Mouse (Mus musculus) myocyte (in vitro differentiated cells): ENCODE results near the gene Sgta.

Experiments
- CEBPB ChIP-seq: IDR thresholded peaks from 2 replicates; pipeline ENCODE4 v1.6.1; 2011; ENCODE audit warnings: mild to moderate bottlenecking, moderate library complexity; ENCODE audit not compliant: poor library complexity, insufficient read depth, severe bottlenecking
- E2F4 ChIP-seq: IDR thresholded peaks from one replicate; pipeline ENCODE4 v1.6.1; 2011; ENCODE audit warnings: mild to moderate bottlenecking, control low read depth, moderate library complexity; ENCODE audit not compliant: insufficient read depth
- MAX ChIP-seq: IDR thresholded peaks from one replicate; pipeline ENCODE4 v1.6.1; 2011; ENCODE audit warnings: low read depth, mild to moderate bottlenecking, control low read depth
- MYOD1 ChIP-seq, 3 experiments: IDR thresholded peaks; one replicate each; pipeline ENCODE4 v1.6.1; 2011; ENCODE audit warnings: control low read depth in 2 of 3, low read depth in 2 of 3, mild to moderate bottlenecking in 2 of 3, moderate library complexity in 1 of 3; ENCODE audit not compliant: insufficient read length in 2 of 3, control insufficient read depth in 1 of 3
- MYOG ChIP-seq, 3 experiments: IDR thresholded peaks; one replicate each; pipeline ENCODE4 v1.6.1; 2011; ENCODE audit warnings: control low read depth in 2 of 3, low read depth in 2 of 3, mild to moderate bottlenecking in 2 of 3; ENCODE audit not compliant: insufficient read length in 2 of 3, control insufficient read depth in 1 of 3, insufficient read depth in 1 of 3
- POLR2A ChIP-seq: IDR thresholded peaks from one replicate; pipeline ENCODE4 v1.6.1; 2011; ENCODE audit warnings: low read depth, mild to moderate bottlenecking, control low read depth, moderate library complexity; ENCODE audit not compliant: insufficient read length
- POLR2AphosphoS2 ChIP-seq: IDR thresholded peaks from one replicate; pipeline ENCODE4 v1.6.1; 2011; ENCODE audit warnings: low read depth, control low read depth; ENCODE audit not compliant: insufficient read length
- REST ChIP-seq: IDR thresholded peaks from one replicate; pipeline ENCODE4 v1.6.1; 2011; ENCODE audit warnings: mild to moderate bottlenecking, control low read depth, moderate library complexity; ENCODE audit not compliant: insufficient read depth, insufficient read length
- SRF ChIP-seq: IDR thresholded peaks from one replicate; pipeline ENCODE4 v1.6.1; 2011; ENCODE audit warnings: low read depth; ENCODE audit not compliant: control insufficient read depth, insufficient read length
- TCF12 ChIP-seq: IDR thresholded peaks from one replicate; pipeline ENCODE4 v1.6.1; 2011; ENCODE audit warnings: mild to moderate bottlenecking, control low read depth; ENCODE audit not compliant: poor library complexity, insufficient read depth, severe bottlenecking
- TCF3 ChIP-seq: IDR thresholded peaks from one replicate; pipeline ENCODE4 v1.6.1; 2011; ENCODE audit warnings: low read depth, control low read depth; ENCODE audit not compliant: insufficient read length
- USF1 ChIP-seq: IDR thresholded peaks from one replicate; pipeline ENCODE4 v1.6.1; 2011; ENCODE audit warnings: low read depth, mild to moderate bottlenecking, control low read depth, moderate library complexity

GRCm38 (mm10) chr10:81014393-81015384 is 45.3 kb downstream of the Sgta start, which contains the start of gene Gng7:
- TF ChIP-seq POLR2A (no peak), CEBPB (no peak), REST (no peak), USF1 (no peak), E2F4 (no peak), POLR2AphosphoS2 (no peak), MAX (no peak), MYOG (IDR thresholded peaks at IDR 0.05; ENCODE audit: control insufficient read depth in 1 of 3, insufficient read depth in 1 of 3, insufficient read length in 2 of 3, low read depth in 2 of 3) (no peak), TCF12 (no peak), TCF3 (no peak), SRF (no peak), MYOD1 (IDR thresholded peaks at IDR 0.05; ENCODE audit: control insufficient read depth in 1 of 3, insufficient read length in 2 of 3, low read depth in 2 of 3) (no peak)
